Comparison of ENCODE assay signal across 19 mouse cellular contexts in the genomic region with DNA sequence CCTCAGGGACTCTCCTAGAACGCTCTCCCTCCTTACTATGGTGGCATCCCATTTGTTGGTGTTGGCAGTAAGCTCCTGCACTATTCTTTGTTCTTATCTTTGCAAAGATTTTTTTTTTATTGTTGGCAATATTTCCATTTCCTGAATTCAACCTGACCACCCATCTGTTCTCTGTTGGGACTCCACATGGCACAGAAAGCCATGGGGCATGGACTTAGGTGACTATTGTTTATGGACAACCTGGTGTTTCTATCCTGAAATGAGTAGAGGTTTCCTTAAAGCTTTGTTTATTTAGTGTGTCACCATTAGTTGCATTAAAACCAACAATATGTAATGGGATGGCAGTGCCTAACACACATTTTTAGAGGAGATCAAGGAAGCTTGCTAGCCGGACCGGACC.
"Had no signal": no experiment of that assay in that cellular context is flagged by ENCODE, and none has a peak within 500 bp of the region (broad histone marks: within the 10 kb centered on the region; RNA-seq: fewer than 3 reads in every experiment).

No protein-coding gene starts in this region.

- H3K27ac ChIP-seq: limb, embryonic 12.5 days; limb, embryonic 15.5 days; liver, embryonic 14.5 days; macrophage; midbrain, embryonic 12.5 days; midbrain, embryonic 15.5 days; neural tube, embryonic 12.5 days; neural tube, embryonic 15.5 days; stomach, embryonic 15.5 days had no signal

- H3K36me3 ChIP-seq: limb, embryonic 12.5 days; limb, embryonic 15.5 days; midbrain, embryonic 12.5 days; midbrain, embryonic 15.5 days; neural tube, embryonic 12.5 days; neural tube, embryonic 15.5 days; stomach, embryonic 15.5 days had no signal

- DNase-seq: kidney, postnatal 14 days; kidney, postnatal 4 days; left cerebral cortex, postnatal 4 days; liver, postnatal 0 days; lung, embryonic 14.5 days; right cerebral cortex, adult 18-20 months; right cerebral cortex, postnatal 14 days; right cerebral cortex, postnatal 4 days; thymus, adult 2 months; thymus, postnatal 14 days had no signal

- H3K4me3 ChIP-seq: limb, embryonic 12.5 days; limb, embryonic 15.5 days; midbrain, embryonic 12.5 days; midbrain, embryonic 15.5 days; neural tube, embryonic 12.5 days; neural tube, embryonic 15.5 days; stomach, embryonic 15.5 days had no signal

- H3K27me3 ChIP-seq: limb, embryonic 12.5 days; limb, embryonic 15.5 days; midbrain, embryonic 12.5 days; midbrain, embryonic 15.5 days; neural tube, embryonic 12.5 days; neural tube, embryonic 15.5 days; stomach, embryonic 15.5 days had no signal

- H3K4me1 ChIP-seq: limb, embryonic 15.5 days; midbrain, embryonic 12.5 days; midbrain, embryonic 15.5 days; neural tube, embryonic 12.5 days; neural tube, embryonic 15.5 days; stomach, embryonic 15.5 days had no signal
